ENCODE assay signal across 8 mouse cellular contexts in the genomic region with DNA sequence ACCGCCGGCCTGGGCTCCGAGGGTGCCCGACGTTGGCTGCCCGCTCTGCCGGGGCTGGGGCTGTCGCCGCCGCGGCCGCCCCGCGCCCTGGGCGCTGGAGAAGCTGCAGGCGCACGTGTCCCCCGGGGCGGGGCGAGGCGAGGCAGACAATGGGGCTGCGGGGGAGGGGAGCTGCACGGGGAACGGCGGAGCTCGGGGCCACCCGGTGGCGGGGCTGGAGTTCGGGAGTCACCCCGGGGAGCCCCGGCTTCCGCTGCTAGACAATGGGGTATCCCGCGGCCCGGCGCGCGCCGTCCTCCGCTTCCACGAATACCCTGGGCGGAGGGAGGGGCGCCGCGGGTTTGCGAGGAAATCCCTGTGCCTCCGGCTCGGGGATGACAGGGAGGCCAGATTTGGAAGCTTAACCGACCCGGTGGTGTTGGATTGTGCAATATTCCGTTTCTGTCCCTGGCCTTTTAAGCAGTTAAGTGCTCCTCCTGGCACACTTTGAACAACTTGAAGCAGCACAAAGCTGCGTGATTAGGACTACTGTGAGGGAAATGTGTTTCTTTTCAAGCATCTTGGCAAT. TPM values are rescaled to one million over a fixed set of nuclear protein-coding genes. Genes with fewer than 3 reads are reported as not detected.
A peak's percentile ranks its signal among the peaks of the same experiment; 100 is the strongest.
DNase-seq lines count a peak whose midpoint lies in the region; ATAC-seq lines count a peak whose summit lies in the region.

No protein-coding gene starts in this region.

- H3K36me3 ChIP-seq in forebrain, embryonic 14.5 days (ENCODE audit: control insufficient read depth, insufficient read depth, low read length), result peaks cover 10% of the 10 kb centered on the region; the same call in 1 of the 2 replicates

- peak; percentile 86 for DNase-seq in kidney, adult 18-20 months
- no peak for DNase-seq in kidney, adult 11 months
- peak; percentile 54 for DNase-seq in c-Kit-positive CD71-negative TER-119-negative erythroid progenitor cells, embryonic 14.5 days (ENCODE audit: low read depth)
- DNase-seq in forebrain, embryonic 14.5 days (ENCODE audit: low spot score), result peak; percentile 81
- peak; percentile 85 for DNase-seq in heart, postnatal 25 days (ENCODE audit: low spot score)
- DNase-seq in layer of hippocampus, postnatal 36 days, result peak; percentile 86
- peak; percentile 80 to 89 for DNase-seq in spleen, postnatal 4 days (ENCODE audit: low spot score in 2 of 2)

- H3K9ac ChIP-seq in forebrain, embryonic 14.5 days (ENCODE audit: low read length), result peak overlapping the region; percentile 90

- no peak for ATAC-seq in forebrain, embryonic 14.5 days
- peak; percentile 49 for ATAC-seq in megakaryocyte-erythroid progenitor cell, adult 5-6 weeks (replicated peaks; ENCODE audit: low FRiP score, low TSS enrichment, poor library complexity, severe bottlenecking)

- H3K4me2 ChIP-seq in forebrain, embryonic 14.5 days (ENCODE audit: low read length), result peak overlapping the region; percentile 63

- H3K4me1 ChIP-seq in forebrain, embryonic 14.5 days (ENCODE audit: control insufficient read depth, insufficient read depth, low read length), result peaks cover 10% of the 10 kb centered on the region

- under 1% methylated on average over 35 of the region's 52 CpGs for WGBS in forebrain, embryonic 14.5 days

- intact Hi-C loops in heart, postnatal 25 days (cut with DNase I), result no loop called here

- no peaks in the 10 kb centered on the region for H3K27me3 ChIP-seq in forebrain, embryonic 14.5 days (replicated peaks; ENCODE audit: control insufficient read depth, insufficient read depth, low read length)

- H3K27ac ChIP-seq in forebrain, embryonic 14.5 days (ENCODE audit: low read depth, low read length), result peak overlapping the region; percentile 100

- no peaks in the 10 kb centered on the region for H3K9me3 ChIP-seq in forebrain, embryonic 14.5 days (replicated peaks; ENCODE audit: control insufficient read depth, low read length)

- H3K4me3 ChIP-seq in forebrain, embryonic 14.5 days (ENCODE audit: low read depth, low read length), result peak overlapping the region; percentile 100

RNA-seq across cellular contexts. Expression of a gene that starts 0.5 kb away (rescaled TPM):
- polyA plus RNA-seq in forebrain, embryonic 14.5 days (2014; fragmentation: Nextera tagmentation; extraction: Ambion mirVana), result 139 and 157 TPM in 2 replicates
- 10 to 100 TPM; 53.0 to 64.1 TPM for total RNA-seq in heart, postnatal 25 days (2021)
- total RNA-seq in layer of hippocampus, postnatal 36 days (2021), result 10 to 100 TPM; 69.5 to 70.8 TPM
- total RNA-seq in megakaryocyte-erythroid progenitor cell, adult 5-6 weeks (2014; fragmentation: Nextera tagmentation), result 201 and 242 TPM in 2 replicates
- total RNA-seq in megakaryocyte-erythroid progenitor cell, adult 5-6 weeks (2017), result 352 and 418 TPM in 2 replicates

RNA-seq across cellular contexts. Expression of a gene that starts 26.5 kb away (rescaled TPM):
- polyA plus RNA-seq in forebrain, embryonic 14.5 days (2014; fragmentation: Nextera tagmentation; extraction: Ambion mirVana), result 0.50 and 0.89 TPM in 2 replicates
- not detected for total RNA-seq in heart, postnatal 25 days (2021)
- total RNA-seq in layer of hippocampus, postnatal 36 days (2021), result not detected
- total RNA-seq in megakaryocyte-erythroid progenitor cell, adult 5-6 weeks (2014; fragmentation: Nextera tagmentation), result not detected in 2 replicates
- not detected in 2 replicates for total RNA-seq in megakaryocyte-erythroid progenitor cell, adult 5-6 weeks (2017)

RNA-seq across cellular contexts. Expression of a gene that starts 44.2 kb away (rescaled TPM):
- polyA plus RNA-seq in forebrain, embryonic 14.5 days (2014; fragmentation: Nextera tagmentation; extraction: Ambion mirVana), result 22.1 and 25.1 TPM in 2 replicates
- total RNA-seq in heart, postnatal 25 days (2021), result 10 to 100 TPM; 24.5 to 25.6 TPM
- 10 to 100 TPM; 49.9 to 52.9 TPM for total RNA-seq in layer of hippocampus, postnatal 36 days (2021)
- total RNA-seq in megakaryocyte-erythroid progenitor cell, adult 5-6 weeks (2014; fragmentation: Nextera tagmentation), result 25.1 and 30.0 TPM in 2 replicates
- total RNA-seq in megakaryocyte-erythroid progenitor cell, adult 5-6 weeks (2017), result 17.9 and 30.3 TPM in 2 replicates
